Mouse (Mus musculus) brain, embryonic 14.5 days (tissue): ENCODE measurements at regions not wholly inside any gene's neighbourhood (a gene's known extent, or its start where the extent isn't known, plus 50 kb on each side); places are given as distances from the start of the nearest gene placed in this dataset.

Experiments
- DNase-seq: peaks from one replicate; pipeline ENCODE4 v3.0.0-alpha.2; 2011; ENCODE audit warnings: low read depth
- CTCF ChIP-seq: fragments of 200-500 bp; IDR thresholded peaks from 2 replicates; pipeline ENCODE4 v1.5.1; 2012; ENCODE audit warnings: inconsistent platforms, mild to moderate bottlenecking, moderate library complexity, borderline replicate concordance; ENCODE audit not compliant: insufficient read depth, insufficient read length; ENCODE audit errors: extremely low read depth
- POLR2A ChIP-seq: fragments of 200-500 bp; IDR thresholded peaks from 2 replicates; pipeline ENCODE4 v1.6.1; 2012; ENCODE audit warnings: mild to moderate bottlenecking, inconsistent platforms, borderline replicate concordance; ENCODE audit not compliant: poor library complexity, insufficient read depth, insufficient read length, severe bottlenecking; ENCODE audit errors: extremely low read depth

- TF ChIP-seq CTCF, result no peak
- TF ChIP-seq POLR2A, result no peak
- peak; percentile 78 for DNase-seq
These were observed 213.3 kb upstream of the Ubash3b start for GRCm38 (mm10) chr9:41374591-41375481.

- DNase-seq, result peak; percentile 50
- TF ChIP-seq CTCF, result no peak
- no peak for TF ChIP-seq POLR2A
These were observed 204.9 kb upstream of the Ubash3b start for GRCm38 (mm10) chr9:41366405-41366804.

GRCm38 (mm10) chr9:41365251-41365650 is 203.8 kb upstream of the Ubash3b start:
- no peak for TF ChIP-seq POLR2A
- no peak for TF ChIP-seq CTCF
- peak; percentile 60 for DNase-seq

- peak; percentile 45 for DNase-seq
These were observed 203.1 kb upstream of the Ubash3b start for GRCm38 (mm10) chr9:41364442-41365250.

GRCm38 (mm10) chr9:41360356-41360755 is 198.9 kb upstream of the Ubash3b start:
- DNase-seq, result peak; percentile 45
- no peak for TF ChIP-seq CTCF
- no peak for TF ChIP-seq POLR2A

More at GRCm38 (mm10) chr9:41364442-41365250, 203.1 kb upstream of the Ubash3b start:
- TF ChIP-seq POLR2A, result no peak
- TF ChIP-seq CTCF, result no peak

- TF ChIP-seq POLR2A (no peak), CTCF (no peak)
- peak; percentile 30 for DNase-seq
These were observed 197.8 kb upstream of the Ubash3b start for GRCm38 (mm10) chr9:41359286-41359685.

GRCm38 (mm10) chr9:41345338-41345737 is 183.8 kb upstream of the Ubash3b start:
- no peak for TF ChIP-seq POLR2A
- TF ChIP-seq CTCF, result no peak
- peak; percentile 73 for DNase-seq

- no peak for DNase-seq
- no peak for TF ChIP-seq CTCF
- no peak for TF ChIP-seq POLR2A
These were observed 175.9 kb upstream of the Ubash3b start for GRCm38 (mm10) chr9:41337375-41337774.

GRCm38 (mm10) chr9:41336801-41337200 is 175.3 kb upstream of the Ubash3b start:
- DNase-seq, result no peak
- TF ChIP-seq POLR2A, result no peak

GRCm38 (mm10) chr9:41334462-41335241 is 173.2 kb upstream of the Ubash3b start:
- DNase-seq, result peak; percentile 80
- TF ChIP-seq CTCF (no peak), POLR2A (no peak)

GRCm38 (mm10) chr9:41333526-41333925 is 172.0 kb upstream of the Ubash3b start:
- TF ChIP-seq POLR2A (no peak), CTCF (no peak)

More at GRCm38 (mm10) chr9:41333526-41333925, 172.0 kb upstream of the Ubash3b start:
- no peak for DNase-seq
